Mouse (Mus musculus): Measurements from ENCODE around the gene Erich4. TPM values are rescaled to one million over a fixed set of nuclear protein-coding genes. Genes with fewer than 3 reads are reported as not detected.

Erich4 gene
- total RNA-seq, 1 experiment = not detected

DNA sequence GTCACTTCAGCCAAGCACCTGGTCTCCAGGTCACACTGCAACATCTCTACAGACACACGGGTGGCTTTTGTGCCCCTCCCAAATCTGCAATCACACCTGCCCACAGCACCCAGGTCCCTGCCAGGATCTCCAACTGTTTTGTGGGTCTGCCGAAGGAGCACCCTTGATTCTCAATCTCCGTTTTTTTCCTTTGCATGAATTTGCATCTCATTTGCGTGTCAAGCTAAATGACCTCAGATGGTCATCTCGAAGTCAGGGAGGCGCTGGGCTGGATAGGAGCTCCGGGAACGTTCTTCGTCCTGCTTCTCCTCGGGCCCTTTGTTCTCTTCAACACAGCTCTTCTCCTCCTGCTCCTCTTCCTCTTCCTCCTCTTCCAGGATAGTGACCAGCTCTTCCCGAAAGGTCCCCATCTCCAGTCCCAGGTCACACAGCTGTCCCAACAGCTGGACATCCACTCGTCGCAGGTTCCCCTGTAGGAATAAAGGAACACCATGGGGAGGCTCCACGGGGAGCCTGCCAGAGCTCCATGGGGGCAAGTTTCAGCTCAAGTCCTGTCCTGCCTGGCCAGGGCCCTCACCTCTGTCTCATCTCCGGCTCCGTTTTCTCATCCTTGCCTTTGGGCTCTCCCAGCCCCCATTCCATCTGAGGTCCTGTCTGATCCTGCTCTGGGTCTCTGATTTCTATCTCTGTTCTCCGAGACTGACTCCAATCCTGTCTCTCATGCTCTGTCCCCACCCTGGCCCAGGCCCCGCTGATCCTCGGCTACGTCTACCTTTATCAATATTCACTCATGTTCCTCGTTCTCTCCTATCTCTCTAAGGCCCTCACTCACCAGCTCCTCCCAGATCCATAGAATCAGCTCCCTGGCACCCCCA is 624 bp downstream of the Erich4 start:
- Histone ChIP-seq H3K9ac (ENCODE audit: insufficient read depth, low read depth, low read length, poor library complexity, severe bottlenecking) (no peak overlapping the region), H3K4me1 (ENCODE audit: control insufficient read depth in 2 of 2, insufficient read depth in 2 of 2, low read length in 2 of 2, poor library complexity in 1 of 2) (peaks cover 1 to 13% of the 10 kb centered on the region in 2 experiments; a peak in 3 of 4 replicates), H3K36me3 (ENCODE audit: control insufficient read depth, insufficient read depth, low read length, poor library complexity, severe bottlenecking) (no peaks in the 10 kb centered on the region), H3K4me3 (ENCODE audit: insufficient read depth in 1 of 2, low read depth in 1 of 2, low read length in 2 of 2, poor library complexity in 1 of 2, severe bottlenecking in 1 of 2) (no peak overlapping the region), H3K9me3 (ENCODE audit: control insufficient read depth, insufficient read depth, low read depth, low read length) (no peaks in the 10 kb centered on the region), H3K27ac (ENCODE audit: insufficient read depth, low read depth, low read length, poor library complexity, severe bottlenecking) (no peak overlapping the region)
- in situ Hi-C loops (cut with MboI; ENCODE audit: low sequenced_read_pairs in 2 of 2, unreplicated experiment in 2 of 2) = no loop called here
- TF ChIP-seq CHD2 (IDR thresholded peaks at IDR 0.05; ENCODE audit: low read depth, low read length) = no peak
- TF ChIP-seq HCFC1 (IDR thresholded peaks at IDR 0.05; ENCODE audit: borderline replicate concordance, insufficient read depth, low read length) = no peak
- TF ChIP-seq ZNF384 (IDR thresholded peaks at IDR 0.05; ENCODE audit: low read depth, low read length) = no peak
- no peak for TF ChIP-seq MAFK (IDR thresholded peaks at IDR 0.05; ENCODE audit: insufficient read depth, low read depth, low read length)
- TF ChIP-seq ZC3H11A (IDR thresholded peaks at IDR 0.05; ENCODE audit: borderline replicate concordance, low read depth, low read length) = no peak
- DNase-seq (ENCODE audit: low read depth, low spot score) = no peak

DNA sequence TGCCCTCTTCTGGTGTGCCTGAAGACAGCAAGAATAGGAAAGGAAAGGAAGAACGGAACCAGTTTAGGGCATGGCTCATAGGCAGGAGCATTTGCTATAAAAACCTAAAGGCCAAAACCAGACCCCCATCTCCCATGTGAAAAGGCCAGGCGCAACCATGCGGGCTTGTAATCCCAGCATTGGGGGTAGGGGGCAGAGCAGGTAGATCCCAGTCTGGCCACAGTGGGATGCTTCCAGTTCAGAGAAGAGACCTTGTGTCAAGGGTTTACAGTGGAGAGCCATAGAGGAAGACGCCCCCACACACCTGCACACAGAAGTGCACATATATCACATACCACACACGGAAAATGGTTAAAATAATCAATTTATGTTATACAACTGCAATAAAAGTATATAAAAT is 1.6 kb downstream of the Erich4 start:
- Histone ChIP-seq H3K36me3 (ENCODE audit: control insufficient read depth, insufficient read depth, low read length, poor library complexity, severe bottlenecking) (no peaks in the 10 kb centered on the region), H3K9me3 (ENCODE audit: control insufficient read depth, insufficient read depth, low read depth, low read length) (no peaks in the 10 kb centered on the region), H3K4me1 (ENCODE audit: control insufficient read depth in 2 of 2, insufficient read depth in 2 of 2, low read length in 2 of 2, poor library complexity in 1 of 2) (peaks cover 1 to 11% of the 10 kb centered on the region in 2 experiments; a peak in 2 of 4 replicates), H3K27ac (ENCODE audit: insufficient read depth, low read depth, low read length, poor library complexity, severe bottlenecking) (no peak overlapping the region), H3K4me3 (ENCODE audit: insufficient read depth in 1 of 2, low read depth in 1 of 2, low read length in 2 of 2, poor library complexity in 1 of 2, severe bottlenecking in 1 of 2) (no peak overlapping the region), H3K9ac (ENCODE audit: insufficient read depth, low read depth, low read length, poor library complexity, severe bottlenecking) (no peak overlapping the region)
- DNase-seq (ENCODE audit: low read depth, low spot score) = no peak
- in situ Hi-C loops (cut with MboI; ENCODE audit: low sequenced_read_pairs in 2 of 2, unreplicated experiment in 2 of 2) = no loop called here
- TF ChIP-seq CHD2 (IDR thresholded peaks at IDR 0.05; ENCODE audit: low read depth, low read length) = no peak
- no peak for TF ChIP-seq ZC3H11A (IDR thresholded peaks at IDR 0.05; ENCODE audit: borderline replicate concordance, low read depth, low read length)
- no peak for TF ChIP-seq MAFK (IDR thresholded peaks at IDR 0.05; ENCODE audit: insufficient read depth, low read depth, low read length)
- no peak for TF ChIP-seq HCFC1 (IDR thresholded peaks at IDR 0.05; ENCODE audit: borderline replicate concordance, insufficient read depth, low read length)
- TF ChIP-seq ZNF384 (IDR thresholded peaks at IDR 0.05; ENCODE audit: low read depth, low read length) = no peak

DNA sequence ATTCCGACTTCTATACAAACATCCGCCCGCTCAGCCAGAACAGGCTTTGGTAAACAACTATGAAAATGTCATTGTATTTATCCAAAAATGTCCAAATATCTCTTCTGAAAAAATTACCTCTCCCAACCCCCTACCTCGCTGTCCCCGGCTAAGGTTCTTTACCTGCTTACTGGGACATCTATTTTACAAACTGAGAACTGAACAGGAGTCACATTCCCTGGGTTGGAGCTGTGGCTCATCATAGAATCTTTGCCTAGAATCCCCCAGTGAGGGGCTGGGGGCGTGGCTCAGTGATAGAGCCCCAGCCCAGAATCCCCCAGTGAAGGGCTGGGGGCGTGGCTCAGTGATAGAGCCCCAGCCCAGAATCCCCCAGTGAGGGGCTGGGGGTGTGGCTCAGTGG is 4.2 kb downstream of the Erich4 start:
- no peaks in the 10 kb centered on the region for H3K9me3 ChIP-seq (ENCODE audit: control insufficient read depth, insufficient read depth, low read depth, low read length)
- no peaks in the 10 kb centered on the region for H3K36me3 ChIP-seq (ENCODE audit: control insufficient read depth, insufficient read depth, low read length, poor library complexity, severe bottlenecking)
- no peak overlapping the region for H3K27ac ChIP-seq (ENCODE audit: insufficient read depth, low read depth, low read length, poor library complexity, severe bottlenecking)
- TF ChIP-seq ZNF384 (IDR thresholded peaks at IDR 0.05; ENCODE audit: low read depth, low read length) (no peak), HCFC1 (IDR thresholded peaks at IDR 0.05; ENCODE audit: borderline replicate concordance, insufficient read depth, low read length) (no peak), ZC3H11A (IDR thresholded peaks at IDR 0.05; ENCODE audit: borderline replicate concordance, low read depth, low read length) (no peak), MAFK (IDR thresholded peaks at IDR 0.05; ENCODE audit: insufficient read depth, low read depth, low read length) (no peak), CHD2 (IDR thresholded peaks at IDR 0.05; ENCODE audit: low read depth, low read length) (no peak)
- H3K4me3 ChIP-seq (ENCODE audit: insufficient read depth in 1 of 2, low read depth in 1 of 2, low read length in 2 of 2, poor library complexity in 1 of 2, severe bottlenecking in 1 of 2) = no peak overlapping the region
- no peak for DNase-seq (ENCODE audit: low read depth, low spot score)
- 0 out of 4 replicates have a peak, but pooled peaks cover 0 to 1% of the 10 kb centered on the region in 2 experiments for H3K4me1 ChIP-seq (ENCODE audit: control insufficient read depth in 2 of 2, insufficient read depth in 2 of 2, low read length in 2 of 2, poor library complexity in 1 of 2)
- H3K9ac ChIP-seq (ENCODE audit: insufficient read depth, low read depth, low read length, poor library complexity, severe bottlenecking) = no peak overlapping the region
- in situ Hi-C loops (cut with MboI; ENCODE audit: low sequenced_read_pairs in 2 of 2, unreplicated experiment in 2 of 2) = no loop called here

DNA sequence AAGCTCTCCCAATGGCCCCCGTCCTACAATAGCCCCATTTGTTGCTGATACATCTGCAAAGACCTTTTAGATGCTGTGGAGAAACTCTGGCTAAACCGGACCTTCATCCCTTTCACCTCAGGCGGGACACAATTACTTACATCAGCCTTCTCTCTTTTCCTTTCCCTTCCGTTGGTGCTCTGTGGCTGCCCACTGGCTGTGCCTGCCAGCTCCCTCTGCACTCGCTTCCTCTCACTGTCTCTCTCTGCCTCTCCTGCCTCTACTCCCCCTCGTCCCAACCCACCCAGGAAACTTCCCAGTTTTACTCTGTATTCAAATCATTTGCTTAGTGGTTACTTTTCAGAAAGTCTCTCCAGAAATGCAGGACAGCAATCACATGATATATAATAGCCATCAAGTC is 5.6 kb downstream of the Erich4 start:
- no peak overlapping the region for H3K27ac ChIP-seq (ENCODE audit: insufficient read depth, low read depth, low read length, poor library complexity, severe bottlenecking)
- H3K4me1 ChIP-seq (ENCODE audit: control insufficient read depth in 2 of 2, insufficient read depth in 2 of 2, low read length in 2 of 2, poor library complexity in 1 of 2) = 0 out of 4 replicates have a peak, but pooled peaks cover 0 to 1% of the 10 kb centered on the region in 2 experiments
- no peak for TF ChIP-seq ZC3H11A (IDR thresholded peaks at IDR 0.05; ENCODE audit: borderline replicate concordance, low read depth, low read length)
- TF ChIP-seq MAFK (IDR thresholded peaks at IDR 0.05; ENCODE audit: insufficient read depth, low read depth, low read length) = no peak
- TF ChIP-seq CHD2 (IDR thresholded peaks at IDR 0.05; ENCODE audit: low read depth, low read length) = no peak
- DNase-seq (ENCODE audit: low read depth, low spot score) = no peak
- no peaks in the 10 kb centered on the region for H3K36me3 ChIP-seq (ENCODE audit: control insufficient read depth, insufficient read depth, low read length, poor library complexity, severe bottlenecking)
- H3K4me3 ChIP-seq (ENCODE audit: insufficient read depth in 1 of 2, low read depth in 1 of 2, low read length in 2 of 2, poor library complexity in 1 of 2, severe bottlenecking in 1 of 2) = no peak overlapping the region
- in situ Hi-C loops (cut with MboI; ENCODE audit: low sequenced_read_pairs in 2 of 2, unreplicated experiment in 2 of 2) = no loop called here
- H3K9ac ChIP-seq (ENCODE audit: insufficient read depth, low read depth, low read length, poor library complexity, severe bottlenecking) = no peak overlapping the region
- H3K9me3 ChIP-seq (ENCODE audit: control insufficient read depth, insufficient read depth, low read depth, low read length) = no peaks in the 10 kb centered on the region

All from ES-E14 (cell line).